Mouse (Mus musculus) cerebellum, adult (tissue): ENCODE data around the gene Atf5.

Source experiments
- ATAC-seq: cut with Nextera tagmentation; 2 replicates; pipeline ENCODE4 v1.9.2; 2017; ENCODE audit warnings: mild to moderate bottlenecking, moderate library complexity, mixed read lengths; ENCODE audit not compliant: insufficient number of reproducible peaks, low FRiP score, low TSS enrichment

Atf5 gene

GRCm38 (mm10) chr7:44823409-44823808 is 7.0 kb upstream of the Atf5 start:
- no peak for ATAC-seq

- ATAC-seq = no peak
Measured at GRCm38 (mm10) chr7:44821666-44822448, 5.4 kb upstream of the Atf5 start.

- ATAC-seq = no peak
Measured at GRCm38 (mm10) chr7:44820525-44820924, 4.1 kb upstream of the Atf5 start.

- no peak for ATAC-seq
Measured at GRCm38 (mm10) chr7:44819863-44820262, 3.4 kb upstream of the Atf5 start.

- no peak for ATAC-seq
Measured at GRCm38 (mm10) chr7:44819391-44819790, 2.9 kb upstream of the Atf5 start.

GRCm38 (mm10) chr7:44818751-44819235 is 2.3 kb upstream of the Atf5 start:
- no peak for ATAC-seq

- no peak for ATAC-seq
Measured at GRCm38 (mm10) chr7:44818164-44818563, 1.7 kb upstream of the Atf5 start.

- no peak for ATAC-seq
Measured at GRCm38 (mm10) chr7:44817441-44817840, 983 bp upstream of the Atf5 start.

GRCm38 (mm10) chr7:44815721-44816469 is 563 bp downstream of the Atf5 start, which contains the start of the genes Nup62 and Il4i1:
Gene Nup62, plus strand, starts transcription at chr7:44816088.
Gene Il4i1, plus strand, starts transcription at chr7:44816387.
- ATAC-seq = peak; percentile 87

- no peak for ATAC-seq
Measured at GRCm38 (mm10) chr7:44814952-44815553, 1.4 kb downstream of the Atf5 start.

GRCm38 (mm10) chr7:44814423-44814822 is 2.0 kb downstream of the Atf5 start:
- no peak for ATAC-seq

- ATAC-seq = no peak
Measured at GRCm38 (mm10) chr7:44813985-44814384, 2.5 kb downstream of the Atf5 start.

GRCm38 (mm10) chr7:44812651-44813325 is 3.7 kb downstream of the Atf5 start:
- no peak for ATAC-seq

- no peak for ATAC-seq
Measured at GRCm38 (mm10) chr7:44810819-44811557, 5.5 kb downstream of the Atf5 start.

GRCm38 (mm10) chr7:44810365-44810764 is 6.1 kb downstream of the Atf5 start:
- no peak for ATAC-seq

GRCm38 (mm10) chr7:44809466-44809865 is 7.0 kb downstream of the Atf5 start:
- no peak for ATAC-seq

- no peak for ATAC-seq
Measured at GRCm38 (mm10) chr7:44808927-44809326, 7.5 kb downstream of the Atf5 start.

GRCm38 (mm10) chr7:44792781-44793180 is 23.7 kb downstream of the Atf5 start:
- no peak for ATAC-seq

- no peak for ATAC-seq
Measured at GRCm38 (mm10) chr7:44790066-44790465, 26.4 kb downstream of the Atf5 start.

- no peak for ATAC-seq
Measured at GRCm38 (mm10) chr7:44789531-44789930, 26.9 kb downstream of the Atf5 start.
